Mouse (Mus musculus): ENCODE measurements around the gene Lima1.

The Lima1 gene

DNA sequence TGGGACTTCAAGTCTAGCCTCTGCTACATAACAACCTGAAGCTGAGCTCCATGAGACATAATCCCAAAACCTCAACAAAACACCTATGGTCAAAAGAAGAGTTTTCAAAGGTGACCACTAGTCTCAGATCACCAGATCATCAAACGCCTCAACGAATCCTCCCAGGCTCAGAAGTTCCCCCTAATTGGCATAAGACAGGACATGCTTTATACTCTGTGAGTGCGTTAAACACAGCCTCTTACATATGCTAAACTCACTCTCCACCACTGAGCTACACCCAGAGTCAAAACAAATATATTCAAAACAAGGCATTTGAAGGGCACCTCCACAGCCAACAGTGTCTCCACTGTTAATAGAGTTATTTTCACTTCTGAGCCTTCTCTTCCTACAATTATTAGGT, 2.7 kb downstream of the Lima1 start:
- in situ Hi-C loops (cut with MboI; ENCODE audit: low sequenced_read_pairs): no loop called here

DNA sequence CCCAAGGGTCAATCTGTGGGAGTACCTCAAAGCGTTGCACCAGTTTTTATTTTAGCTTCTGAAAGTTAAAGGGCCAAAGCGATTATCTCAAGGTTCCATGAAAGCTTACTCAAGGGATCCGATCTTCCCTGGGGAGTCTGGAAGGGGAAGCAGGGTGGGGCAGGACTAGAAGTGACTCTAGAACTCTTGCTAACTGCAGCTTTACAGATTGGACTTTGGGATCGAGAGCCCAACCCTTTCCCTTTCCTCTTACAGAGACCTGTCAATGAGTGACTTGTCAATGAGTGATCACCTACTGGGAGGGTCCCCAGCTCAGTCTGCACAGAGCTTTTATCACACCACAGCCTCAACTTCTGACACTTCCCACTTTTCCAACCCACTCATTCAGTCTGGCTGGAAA, 7.6 kb downstream of the Lima1 start:
- in situ Hi-C loops (cut with MboI; ENCODE audit: low sequenced_read_pairs): no loop called here

DNA sequence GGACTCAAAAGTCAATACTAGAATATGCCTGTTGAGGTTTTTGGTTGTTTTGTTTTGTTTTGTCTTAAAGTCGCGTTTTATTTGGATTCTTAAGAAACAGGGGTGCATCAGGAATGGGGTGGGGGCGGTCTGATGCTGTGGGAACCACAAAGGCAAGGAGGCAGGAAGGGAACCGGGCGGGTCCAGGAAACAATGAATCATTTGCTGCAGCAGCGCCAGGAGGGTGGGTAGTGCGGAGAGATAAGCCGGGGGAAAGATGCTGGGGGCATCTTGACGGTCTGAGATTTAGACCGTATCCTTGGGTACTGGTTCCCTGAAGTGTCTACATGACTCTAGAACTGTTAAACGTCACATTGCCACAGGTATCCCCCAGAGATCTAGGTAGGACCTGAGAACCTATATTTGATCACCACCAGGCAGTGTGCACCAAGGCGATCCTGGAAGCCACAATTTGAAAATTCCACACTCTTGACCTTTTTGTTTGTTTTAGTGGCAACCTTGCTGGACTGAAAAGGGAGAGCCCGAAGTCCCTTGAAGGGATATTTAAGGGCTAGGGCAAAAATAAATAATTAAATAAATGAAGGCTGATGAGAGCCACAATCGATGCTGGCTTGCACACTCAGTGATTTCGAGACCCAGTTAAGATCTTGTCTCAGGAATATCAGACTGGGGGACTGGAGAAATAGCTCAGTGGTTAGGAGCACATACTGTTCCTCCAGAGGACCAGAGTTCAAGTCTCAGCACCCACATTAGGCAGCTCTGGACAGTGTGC, 8.6 kb downstream of the Lima1 start:
- in situ Hi-C loops (cut with MboI; ENCODE audit: low sequenced_read_pairs): no loop called here

DNA sequence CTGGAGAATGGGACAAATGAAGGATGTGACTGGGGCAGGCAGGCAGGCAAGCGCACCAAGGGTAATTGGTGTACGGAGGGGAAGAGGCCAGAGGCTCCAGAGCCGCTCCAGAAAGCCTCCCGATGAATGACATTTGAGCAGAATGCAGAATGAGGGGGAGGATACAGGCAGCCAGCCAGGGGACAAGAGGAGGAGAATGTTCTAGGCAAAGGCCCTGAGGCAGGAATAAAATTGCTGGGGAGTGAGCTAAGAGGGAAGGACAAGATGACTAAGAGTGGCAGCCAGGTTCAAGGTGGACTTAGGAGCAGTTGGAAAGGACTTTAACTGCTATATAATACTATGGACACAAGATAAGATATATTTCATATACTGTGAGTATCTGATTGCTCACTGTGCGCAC, 9.3 kb downstream of the Lima1 start:
- in situ Hi-C loops (cut with MboI; ENCODE audit: low sequenced_read_pairs): no loop called here

DNA sequence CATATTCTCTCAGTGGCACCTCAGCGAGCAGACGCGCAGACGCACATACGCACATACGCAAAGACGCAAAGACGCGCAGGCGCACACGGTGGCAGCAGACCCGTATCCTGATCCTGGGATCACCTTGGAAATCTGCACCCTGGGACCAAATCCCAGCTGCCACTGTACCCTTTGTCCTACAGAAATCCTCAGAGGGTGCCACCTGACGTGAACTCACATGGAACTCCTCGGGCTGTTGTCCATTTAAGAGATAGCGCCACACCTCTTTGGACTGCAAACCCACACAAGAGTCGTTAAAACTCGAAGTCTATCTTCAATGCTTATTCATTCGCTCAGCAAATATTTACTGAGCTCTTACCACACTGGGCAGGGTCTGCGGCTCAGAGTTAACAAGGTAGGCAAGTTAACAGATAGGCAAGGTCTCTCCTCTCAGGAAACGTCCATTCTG, 9.7 kb downstream of the Lima1 start:
- in situ Hi-C loops (cut with MboI; ENCODE audit: low sequenced_read_pairs): no loop called here

DNA sequence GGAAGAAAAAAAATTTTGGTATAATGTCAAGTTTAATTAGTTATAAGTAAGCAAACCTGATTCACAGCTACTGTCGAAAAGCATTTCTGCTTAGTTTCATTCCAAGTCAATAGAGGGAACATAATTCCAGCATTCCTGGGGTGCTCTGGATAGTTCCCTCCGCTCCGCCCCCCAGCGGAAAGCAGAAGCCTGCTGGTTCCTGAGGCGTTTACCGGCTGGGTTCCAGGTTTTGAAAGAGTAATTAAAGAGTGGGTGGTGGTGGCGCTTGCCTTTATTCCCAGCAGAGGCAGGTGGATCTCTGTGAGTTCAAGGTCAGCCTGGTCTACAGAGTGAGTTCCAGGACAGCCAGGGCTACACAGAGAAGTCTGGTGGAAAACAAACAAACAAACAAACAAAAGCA, 10.2 kb downstream of the Lima1 start:
- in situ Hi-C loops (cut with MboI; ENCODE audit: low sequenced_read_pairs): no loop called here

DNA sequence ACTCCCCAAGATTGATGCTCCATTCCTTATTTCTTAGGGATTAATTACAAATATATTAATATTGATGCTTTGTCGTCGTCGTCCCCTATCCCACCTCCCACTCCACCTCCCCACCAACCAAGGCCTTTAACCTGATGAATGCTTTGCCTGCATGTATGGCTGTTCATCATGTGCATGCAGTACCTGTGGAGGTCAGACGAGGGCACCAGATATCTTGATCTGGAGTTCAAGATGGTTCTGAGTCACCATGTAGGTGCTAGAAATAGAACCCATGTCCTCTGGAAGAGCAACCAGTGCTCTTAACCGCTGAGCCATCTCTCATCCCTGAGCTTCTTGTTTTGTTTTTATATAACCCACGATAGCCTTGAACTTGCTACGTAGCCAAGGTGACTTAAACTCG, 11.5 kb downstream of the Lima1 start:
- in situ Hi-C loops (cut with MboI; ENCODE audit: low sequenced_read_pairs): no loop called here

DNA sequence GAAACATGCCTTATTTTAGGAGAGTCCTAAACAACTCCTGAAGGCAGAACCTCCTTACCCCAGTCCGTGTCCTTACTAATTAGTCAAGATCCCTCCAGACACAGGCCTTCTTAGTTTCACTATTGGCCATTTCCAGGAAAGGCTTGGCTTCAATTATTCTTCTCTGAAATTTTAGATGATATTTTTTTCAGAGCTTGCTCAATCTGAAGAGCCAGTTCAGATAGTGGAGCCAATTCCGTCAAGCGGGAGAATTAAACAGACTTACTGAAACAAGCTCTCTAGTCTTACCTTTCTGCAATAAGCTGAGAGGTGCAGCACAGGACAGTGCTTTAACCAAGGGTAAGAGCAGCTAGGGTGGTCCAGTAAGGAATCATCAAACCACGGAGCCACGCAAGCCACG, 11.9 kb downstream of the Lima1 start:
- in situ Hi-C loops (cut with MboI; ENCODE audit: low sequenced_read_pairs): no loop called here

DNA sequence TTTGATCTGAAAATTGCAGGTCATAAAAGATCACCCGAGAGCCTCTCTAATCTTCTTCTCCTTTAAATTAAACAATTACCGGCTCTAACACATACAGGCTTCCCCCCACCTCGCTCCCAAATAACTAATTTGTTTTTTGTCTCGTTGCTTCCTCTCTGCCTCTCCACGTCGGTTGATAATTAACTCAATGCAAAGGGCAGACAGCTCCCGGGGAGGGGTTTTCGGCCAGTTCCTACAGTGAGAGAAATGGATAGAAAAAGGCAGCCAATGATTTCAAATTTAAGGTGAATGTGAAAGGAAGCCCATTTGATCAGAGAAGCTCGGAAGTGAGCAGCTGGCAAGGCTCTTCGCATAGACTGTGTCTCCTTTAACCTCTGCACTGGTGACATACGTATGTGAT, 12.8 kb downstream of the Lima1 start:
- in situ Hi-C loops (cut with MboI; ENCODE audit: low sequenced_read_pairs): no loop called here

DNA sequence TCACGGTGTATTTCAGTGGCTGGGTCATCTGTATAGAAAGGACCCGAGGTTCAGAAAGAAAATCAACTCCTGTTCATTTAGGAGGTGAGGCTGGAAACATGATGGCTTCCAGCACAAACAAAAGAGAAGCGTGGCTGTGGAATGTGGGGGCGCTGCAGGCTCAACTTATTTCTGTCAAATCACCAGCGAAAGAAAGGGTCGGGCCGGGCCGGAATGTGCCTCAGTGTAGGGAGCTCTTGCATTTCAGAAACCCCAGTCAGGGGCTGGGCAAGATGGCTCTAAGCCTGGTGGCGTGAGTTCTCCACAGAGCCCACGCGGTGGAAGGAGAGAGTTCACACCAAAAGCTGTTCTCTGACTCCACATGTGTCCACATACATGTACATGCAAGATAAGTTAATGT, 13.3 kb downstream of the Lima1 start:
- in situ Hi-C loops (cut with MboI; ENCODE audit: low sequenced_read_pairs): no loop called here

DNA sequence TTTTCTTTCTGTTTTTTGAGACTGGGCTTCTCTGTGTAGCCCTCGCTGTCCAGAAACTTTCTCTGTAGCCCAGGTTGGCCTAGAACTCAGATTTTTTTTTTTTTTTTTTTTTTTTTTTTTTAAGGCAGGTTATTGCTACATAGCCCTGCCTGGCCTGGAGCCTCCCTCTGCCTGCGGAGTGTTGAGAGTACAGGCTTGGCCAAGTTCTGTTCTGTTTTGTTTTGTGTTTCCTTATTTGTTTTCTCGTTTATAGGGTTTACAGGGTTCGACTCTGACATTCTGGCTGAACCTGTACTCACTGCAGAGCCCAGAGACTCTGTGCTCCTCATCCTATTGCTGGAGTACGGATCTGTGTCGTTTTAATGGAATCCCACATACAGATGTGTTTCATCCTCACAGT, 13.7 kb downstream of the Lima1 start:
- in situ Hi-C loops (cut with MboI; ENCODE audit: low sequenced_read_pairs): no loop called here

DNA sequence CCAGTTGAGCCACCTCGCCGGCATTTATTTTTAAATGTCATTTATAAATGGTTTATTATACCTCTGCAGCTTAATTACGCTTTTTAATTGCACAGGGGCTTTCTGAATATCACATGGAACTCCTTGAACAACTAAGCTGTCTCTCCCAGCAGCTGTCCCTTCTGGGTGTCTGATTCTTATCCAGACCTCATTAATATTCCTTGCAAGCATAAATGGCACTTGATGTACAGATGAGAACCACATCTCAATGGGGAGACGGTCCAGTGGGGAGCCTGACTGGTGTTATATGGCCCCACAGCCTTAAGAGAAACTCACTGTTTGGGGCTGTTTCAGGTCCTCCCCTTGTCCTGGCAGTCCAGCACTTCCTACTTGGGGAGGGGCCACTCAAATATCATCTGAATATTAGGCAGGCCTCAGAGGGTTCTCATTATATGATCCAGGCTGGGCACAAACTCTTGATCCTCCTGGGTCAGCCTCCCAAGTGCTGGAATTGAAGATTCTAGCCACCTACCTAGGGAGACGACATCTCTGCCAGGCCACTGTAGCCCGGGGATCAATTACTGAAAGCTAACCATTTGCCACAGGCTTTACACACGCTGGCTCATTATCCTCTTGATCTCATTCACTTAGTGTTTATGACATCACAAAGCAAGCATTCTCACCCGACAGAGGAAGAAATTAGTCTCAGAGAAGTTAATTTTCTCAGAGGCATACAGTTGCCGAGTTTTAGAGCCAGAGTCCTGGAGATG, 15.4 kb downstream of the Lima1 start:
- in situ Hi-C loops (cut with MboI; ENCODE audit: low sequenced_read_pairs): no loop called here

DNA sequence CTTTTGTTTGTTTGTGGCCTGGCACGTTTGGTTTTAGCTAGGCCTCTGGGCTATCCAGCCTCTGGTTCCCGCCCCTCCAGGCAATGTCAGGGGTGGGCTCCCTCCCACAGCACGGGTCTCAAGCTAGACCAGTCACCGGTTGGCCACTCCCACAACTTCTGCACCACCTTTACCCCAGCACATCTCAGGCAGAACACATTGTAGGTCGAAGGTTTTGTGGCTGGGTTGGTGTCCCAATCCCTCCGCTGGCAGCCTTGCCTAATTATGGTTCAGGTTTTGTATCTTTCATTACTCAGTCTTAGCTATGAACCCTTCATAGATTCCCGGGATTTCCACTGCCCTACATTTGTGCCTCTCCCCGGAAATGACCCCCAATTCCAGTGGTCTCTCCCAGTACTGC, 17.8 kb downstream of the Lima1 start:
- in situ Hi-C loops (cut with MboI; ENCODE audit: low sequenced_read_pairs): no loop called here

DNA sequence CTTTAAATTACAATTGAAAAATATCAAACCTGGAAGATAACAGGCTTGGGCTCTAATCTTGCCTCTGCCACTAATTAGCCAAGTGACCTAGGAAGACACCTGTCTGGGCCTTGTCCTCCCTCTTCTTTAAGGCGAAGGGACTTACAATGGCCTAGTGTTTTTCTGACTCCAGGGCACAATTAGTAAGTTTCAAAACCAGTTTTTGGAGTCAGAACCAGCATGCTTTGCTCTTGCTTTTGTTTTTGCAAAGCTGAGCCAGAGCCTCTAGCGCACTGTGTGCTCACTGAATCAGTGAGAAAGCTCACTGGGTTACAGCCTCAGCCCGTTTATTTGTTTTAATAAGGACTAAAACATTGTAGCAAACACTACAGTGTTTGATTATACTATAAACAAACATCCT, 20.1 kb downstream of the Lima1 start:
- in situ Hi-C loops (cut with MboI; ENCODE audit: low sequenced_read_pairs): no loop called here

DNA sequence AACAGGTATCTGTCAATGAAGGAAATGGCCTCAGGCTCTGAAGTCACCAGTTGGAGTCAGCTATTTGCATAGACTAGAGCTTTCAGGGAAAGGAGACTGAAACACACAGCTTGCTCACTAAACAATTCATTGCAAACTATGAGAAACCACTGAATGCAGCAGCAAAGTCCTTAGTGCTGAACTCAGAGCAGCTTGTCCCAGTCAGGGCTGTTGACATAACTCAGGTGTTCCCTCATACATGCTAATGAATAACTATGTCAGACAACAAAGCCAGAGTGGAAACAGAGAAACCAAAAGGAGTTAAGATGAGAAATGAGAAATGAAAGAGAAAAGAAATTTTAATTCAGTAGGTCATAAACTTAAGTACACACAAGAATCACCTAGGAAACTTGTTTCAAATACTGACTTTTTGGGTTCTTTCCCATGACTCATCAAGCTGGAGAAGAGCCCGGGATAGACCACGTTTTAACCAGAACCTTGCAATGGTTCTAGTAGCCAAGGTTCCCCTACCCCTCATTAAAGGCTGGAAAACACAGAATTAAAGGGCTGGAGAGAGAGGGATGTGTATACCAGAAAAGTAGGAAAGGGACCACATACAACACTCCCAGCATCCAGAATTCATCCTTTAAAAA, 22.5 kb downstream of the Lima1 start:
- in situ Hi-C loops (cut with MboI; ENCODE audit: low sequenced_read_pairs): no loop called here

DNA sequence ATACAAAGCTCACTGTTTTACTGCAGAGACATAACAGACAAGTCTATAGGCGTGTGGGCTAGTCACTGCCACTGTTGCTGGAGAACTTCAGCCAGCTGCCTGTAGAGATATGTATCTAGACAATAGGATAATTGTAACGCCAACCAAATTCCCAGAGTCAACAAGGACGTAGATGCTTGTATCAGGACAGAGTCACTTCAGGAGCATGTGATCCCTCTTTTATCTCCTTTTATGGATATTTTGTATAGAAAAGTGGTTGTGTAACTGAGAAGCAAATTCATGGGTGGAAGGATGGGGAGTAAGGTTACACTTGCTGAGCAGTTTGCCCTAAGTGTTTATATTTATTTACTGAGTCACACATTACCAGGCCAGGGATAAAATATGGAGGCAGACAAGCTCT, 25.0 kb downstream of the Lima1 start:
- in situ Hi-C loops (cut with MboI; ENCODE audit: low sequenced_read_pairs): no loop called here

DNA sequence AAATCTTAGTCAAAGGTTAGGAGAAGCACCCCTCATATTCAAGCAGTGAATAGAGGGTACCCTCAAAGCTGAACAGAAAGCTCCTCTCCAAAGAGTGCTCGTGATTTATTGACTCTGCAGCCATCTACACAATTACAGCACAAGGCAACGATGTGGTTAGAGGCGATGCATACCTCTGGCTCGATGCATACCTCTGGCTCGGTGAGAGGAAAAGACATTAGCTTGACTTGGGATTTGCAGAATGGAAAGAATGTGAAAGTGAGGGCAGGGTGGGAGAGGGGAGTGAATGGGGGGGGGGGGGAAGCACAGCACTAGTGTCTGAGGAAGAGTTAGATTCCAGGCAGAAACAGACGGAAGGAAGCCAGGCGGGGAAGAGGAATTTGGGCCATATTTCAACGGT, 27.3 kb downstream of the Lima1 start:
- in situ Hi-C loops (cut with MboI; ENCODE audit: low sequenced_read_pairs): no loop called here

DNA sequence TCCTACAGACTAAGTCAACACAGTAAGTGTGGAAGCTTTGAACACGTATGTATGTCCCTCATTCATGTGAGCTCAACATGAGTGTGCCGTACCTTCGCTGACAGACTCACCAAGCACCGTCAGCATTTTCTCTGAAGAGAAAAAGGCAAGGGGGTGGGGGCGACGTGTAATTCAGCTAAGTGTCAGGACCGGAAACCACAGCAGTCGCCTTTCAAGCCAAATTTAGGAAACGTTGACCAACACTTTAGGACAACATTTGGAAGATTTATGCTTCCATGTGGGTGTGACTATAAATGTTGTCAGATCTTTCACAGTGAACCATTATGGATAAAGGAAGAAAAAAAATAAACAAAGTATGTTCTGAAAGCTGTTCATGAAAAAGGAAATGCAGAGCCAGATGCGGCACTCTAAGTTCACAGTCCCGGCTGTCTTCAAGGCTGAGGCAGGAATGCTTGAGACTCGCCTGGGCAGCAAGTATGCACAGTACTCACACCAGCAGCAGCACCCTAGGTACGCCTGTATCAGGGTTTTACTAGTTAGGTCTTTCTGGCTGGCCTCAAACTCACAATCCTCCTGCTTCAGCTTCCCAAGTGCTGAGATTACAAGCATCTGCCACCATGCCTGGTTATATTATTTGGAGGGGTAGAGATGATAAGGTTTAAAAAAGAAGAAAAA, 27.9 kb downstream of the Lima1 start:
- in situ Hi-C loops (cut with MboI; ENCODE audit: low sequenced_read_pairs): no loop called here

DNA sequence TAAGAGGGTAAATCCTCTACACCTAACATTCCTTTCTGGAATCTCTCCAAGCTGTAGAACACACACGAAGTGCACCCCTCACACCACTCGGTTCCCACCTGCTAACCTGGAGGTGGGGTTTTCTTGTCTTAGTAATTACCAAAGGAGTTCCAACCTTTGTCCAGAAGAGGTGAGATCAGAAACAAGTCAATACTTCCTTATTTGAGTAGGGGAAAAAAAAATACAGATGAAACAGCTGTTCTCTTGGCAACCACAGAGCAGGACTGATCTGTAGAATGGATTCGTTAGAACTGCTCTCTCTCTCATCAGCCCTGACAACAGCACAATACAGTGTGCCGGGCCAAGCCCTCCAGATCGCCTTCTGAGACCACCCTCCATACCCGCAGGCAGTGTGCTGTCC, 28.6 kb downstream of the Lima1 start:
- in situ Hi-C loops (cut with MboI; ENCODE audit: low sequenced_read_pairs): no loop called here

DNA sequence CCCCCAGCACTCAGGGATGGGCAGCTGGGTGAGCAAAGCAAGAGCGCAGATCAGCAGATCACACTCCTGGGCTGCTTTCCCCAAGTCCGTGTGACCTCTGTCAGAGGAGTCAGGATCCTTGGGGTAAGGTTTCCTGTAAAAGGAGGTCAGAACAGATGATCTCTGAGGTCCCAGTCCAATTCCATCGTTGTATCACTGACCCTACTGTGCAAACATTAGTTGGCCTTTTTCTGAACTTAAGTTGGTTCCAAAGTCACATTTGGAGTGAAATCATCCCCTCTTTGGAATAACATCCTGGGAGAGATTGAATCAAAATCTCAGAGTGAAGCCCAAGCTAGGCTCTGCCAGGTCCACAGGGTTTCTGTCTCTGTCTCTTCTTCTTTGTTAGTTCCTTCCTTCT, 31.4 kb downstream of the Lima1 start:
- in situ Hi-C loops (cut with MboI; ENCODE audit: low sequenced_read_pairs): no loop called here

DNA sequence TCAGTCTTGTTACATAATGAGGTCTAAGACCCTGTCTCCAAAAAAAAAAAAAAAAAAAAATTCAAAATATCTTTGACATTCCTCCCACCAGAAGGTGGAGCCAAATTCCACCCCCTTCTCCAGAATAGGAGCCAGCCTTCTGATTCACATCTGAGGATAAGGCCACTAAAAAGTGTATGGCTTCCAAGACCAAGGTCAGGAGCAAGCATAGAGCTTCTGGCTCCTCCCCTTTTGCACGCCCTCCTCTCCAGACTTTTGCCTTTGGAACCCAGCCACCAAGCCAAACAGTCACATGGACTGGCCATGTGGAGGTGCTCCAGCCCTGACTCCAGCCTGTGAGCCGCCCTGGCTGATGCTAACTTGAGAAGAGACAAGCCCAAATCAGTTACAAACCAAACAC, 35.3 kb downstream of the Lima1 start:
- in situ Hi-C loops (cut with MboI; ENCODE audit: low sequenced_read_pairs): no loop called here

Measured in CH12F3 (cell line).